Mouse (Mus musculus) midbrain, embryonic 11.5 days (tissue): Measurements from ENCODE around the gene Slc35f6. TPM values are rescaled to one million over a fixed set of nuclear protein-coding genes. Genes with fewer than 3 reads are reported as not detected.

Source experiments
- ATAC-seq: fragments of 200-750 bp; cut with Nextera tagmentation; 2 replicates; pipeline ENCODE4 v1.8.0; 2017; ENCODE audit warnings: moderate TSS enrichment, moderate library complexity; ENCODE audit not compliant: low FRiP score
- DNase-seq: peaks from one replicate; pipeline ENCODE4 v3.0.0; 2015; ENCODE audit warnings: low spot score; ENCODE audit errors: missing footprints
- H3K27ac ChIP-seq: fragments of 300-500 bp; sonication (generic); 2 replicates; pipeline ENCODE4 v1.5.1; 2014; ENCODE audit warnings: low read depth, low read length
- H3K27me3 ChIP-seq: fragments of 300-500 bp; sonication (generic); 2 replicates; pipeline ENCODE4 v1.6.1; 2014; ENCODE audit warnings: mild to moderate bottlenecking, low read length, moderate library complexity, mixed read lengths; ENCODE audit not compliant: control insufficient read depth, insufficient read depth
- H3K36me3 ChIP-seq: fragments of 300-500 bp; sonication (generic); 2 replicates; pipeline ENCODE4 v1.6.1; 2014; ENCODE audit warnings: mild to moderate bottlenecking, low read length, moderate library complexity, mixed read lengths; ENCODE audit not compliant: control insufficient read depth, insufficient read depth
- H3K4me1 ChIP-seq: fragments of 300-500 bp; sonication (generic); 2 replicates; pipeline ENCODE4 v1.6.1; 2014; ENCODE audit warnings: low read length; ENCODE audit not compliant: control insufficient read depth, insufficient read depth
- H3K4me2 ChIP-seq: fragments of 300-500 bp; sonication (generic); 2 replicates; pipeline ENCODE4 v1.6.1; 2014; ENCODE audit warnings: mild to moderate bottlenecking, moderate library complexity
- H3K4me3 ChIP-seq: fragments of 300-500 bp; sonication (generic); 2 replicates; pipeline ENCODE4 v1.5.1; 2014; ENCODE audit warnings: low read depth, low read length
- H3K9ac ChIP-seq: fragments of 300-500 bp; sonication (generic); 2 replicates; pipeline ENCODE4 v1.6.1; 2014; ENCODE audit warnings: low read length
- H3K9me3 ChIP-seq: fragments of 300-500 bp; sonication (generic); 2 replicates; pipeline ENCODE4 v1.6.1; 2016; ENCODE audit warnings: low read length; ENCODE audit not compliant: control insufficient read depth
- WGBS: fragments of 180-500 bp; shearing (Covaris S2); extraction: QIAGEN DNeasy Blood & Tissue Kit; methylation state at CpG from one replicate; pipeline ENCODE4 v1.1.7; 2014; 5-methylcytosine and 5-hydroxymethylcytosine counted together
- polyA plus RNA-seq: library from polyadenylated mRNA; unstranded; fragments of >200 nt; fragmentation: Nextera tagmentation; extraction: Ambion mirVana; gene quantifications from 2 replicates; pipeline ENCODE4 v1.2.1, GENCODE M21; 2014

Slc35f6 gene
- polyA plus RNA-seq, 1 experiment from 2014 or later, result 28.4 TPM

GRCm38 (mm10) chr5:30623380-30623779 is 24.4 kb upstream of the Slc35f6 start:
- no peak overlapping the region for H3K9ac ChIP-seq
- H3K4me2 ChIP-seq, result no peak overlapping the region
- peaks cover 11% of the 10 kb centered on the region for H3K4me1 ChIP-seq
- H3K27me3 ChIP-seq, result peaks cover 26% of the 10 kb centered on the region
- DNase-seq, result peak; percentile 76
- no peak overlapping the region for H3K4me3 ChIP-seq
- no peaks in the 10 kb centered on the region for H3K36me3 ChIP-seq
- no peak overlapping the region for H3K27ac ChIP-seq
- no peak for ATAC-seq
- 47% methylated on average over 2 of the region's 2 CpGs for WGBS
- no peaks in the 10 kb centered on the region for H3K9me3 ChIP-seq

- WGBS, result 44% methylated on average over 1 of the region's 1 CpGs
- peaks cover 11% of the 10 kb centered on the region for H3K4me1 ChIP-seq
- H3K27me3 ChIP-seq, result peaks cover 26% of the 10 kb centered on the region
- DNase-seq, result peak; percentile 79
- no peaks in the 10 kb centered on the region for H3K9me3 ChIP-seq
- no peak overlapping the region for H3K4me2 ChIP-seq
- no peak overlapping the region for H3K4me3 ChIP-seq
- H3K27ac ChIP-seq, result no peak overlapping the region
- no peak overlapping the region for H3K9ac ChIP-seq
- ATAC-seq, result no peak
- H3K36me3 ChIP-seq, result no peaks in the 10 kb centered on the region
Observed at GRCm38 (mm10) chr5:30624311-30624710, 23.4 kb upstream of the Slc35f6 start.

- H3K9me3 ChIP-seq, result no peaks in the 10 kb centered on the region
- peaks cover 11% of the 10 kb centered on the region for H3K4me1 ChIP-seq
- no peak overlapping the region for H3K4me3 ChIP-seq
- DNase-seq, result no peak
- peaks cover 26% of the 10 kb centered on the region for H3K27me3 ChIP-seq
- WGBS, result 61% methylated on average over 4 of the region's 4 CpGs
- H3K4me2 ChIP-seq, result no peak overlapping the region
- no peak overlapping the region for H3K27ac ChIP-seq
- no peaks in the 10 kb centered on the region for H3K36me3 ChIP-seq
- no peak for ATAC-seq
- H3K9ac ChIP-seq, result no peak overlapping the region
Observed at GRCm38 (mm10) chr5:30624908-30625307, 22.8 kb upstream of the Slc35f6 start.

- Histone ChIP-seq H3K36me3 (no peaks in the 10 kb centered on the region), H3K9me3 (no peaks in the 10 kb centered on the region), H3K4me3 (no peak overlapping the region), H3K9ac (no peak overlapping the region), H3K4me2 (no peak overlapping the region), H3K27ac (no peak overlapping the region), H3K27me3 (peaks cover 26% of the 10 kb centered on the region), H3K4me1 (peaks cover 11% of the 10 kb centered on the region)
- WGBS, result 87% methylated on average over 3 of the region's 3 CpGs
- ATAC-seq, result no peak
- DNase-seq, result no peak
Observed at GRCm38 (mm10) chr5:30625379-30625778, 22.4 kb upstream of the Slc35f6 start.

- peak; percentile 31 for DNase-seq
Observed at GRCm38 (mm10) chr5:30626331-30627105, 21.2 kb upstream of the Slc35f6 start.

DNA sequence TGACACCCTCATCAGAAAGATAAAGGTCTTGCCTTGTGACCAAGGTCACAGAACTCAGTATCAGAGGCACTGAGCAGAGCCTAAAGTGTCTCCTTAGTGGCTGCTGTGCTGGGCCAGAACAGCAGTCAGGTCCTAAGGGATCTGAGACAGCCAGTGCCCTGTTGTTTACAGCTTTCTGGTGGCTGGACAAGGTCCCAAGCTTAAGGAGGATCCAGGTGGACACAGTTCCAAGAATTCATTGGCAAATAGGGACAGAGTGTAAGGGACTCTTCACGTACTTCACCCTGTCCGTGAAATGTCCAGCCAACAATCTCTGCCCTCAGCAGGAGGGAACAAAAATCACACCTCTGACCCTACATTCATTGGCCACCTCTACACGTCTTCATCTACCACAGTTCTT is 19.2 kb upstream of the Slc35f6 start:
- Histone ChIP-seq H3K27ac (no peak overlapping the region), H3K4me2 (no peak overlapping the region), H3K4me1 (no peaks in the 10 kb centered on the region), H3K36me3 (no peaks in the 10 kb centered on the region), H3K9ac (no peak overlapping the region), H3K27me3 (peaks cover under 1% of the 10 kb centered on the region; the same call in 1 of the 2 replicates), H3K9me3 (no peaks in the 10 kb centered on the region), H3K4me3 (no peak overlapping the region)
- ATAC-seq (no peak), DNase-seq (peak; percentile 45)
- 81% methylated on average over 3 of the region's 3 CpGs for WGBS

More at GRCm38 (mm10) chr5:30626331-30627105, 21.2 kb upstream of the Slc35f6 start:
- WGBS, result 84% methylated on average over 8 of the region's 8 CpGs
- Histone ChIP-seq H3K27ac (no peak overlapping the region), H3K9ac (no peak overlapping the region), H3K36me3 (no peaks in the 10 kb centered on the region), H3K4me1 (peaks cover 11% of the 10 kb centered on the region), H3K27me3 (peaks cover 19% of the 10 kb centered on the region), H3K4me2 (no peak overlapping the region), H3K9me3 (no peaks in the 10 kb centered on the region), H3K4me3 (no peak overlapping the region)
- no peak for ATAC-seq

- ATAC-seq, result no peak
Observed at GRCm38 (mm10) chr5:30630401-30630800, 17.3 kb upstream of the Slc35f6 start.

DNA sequence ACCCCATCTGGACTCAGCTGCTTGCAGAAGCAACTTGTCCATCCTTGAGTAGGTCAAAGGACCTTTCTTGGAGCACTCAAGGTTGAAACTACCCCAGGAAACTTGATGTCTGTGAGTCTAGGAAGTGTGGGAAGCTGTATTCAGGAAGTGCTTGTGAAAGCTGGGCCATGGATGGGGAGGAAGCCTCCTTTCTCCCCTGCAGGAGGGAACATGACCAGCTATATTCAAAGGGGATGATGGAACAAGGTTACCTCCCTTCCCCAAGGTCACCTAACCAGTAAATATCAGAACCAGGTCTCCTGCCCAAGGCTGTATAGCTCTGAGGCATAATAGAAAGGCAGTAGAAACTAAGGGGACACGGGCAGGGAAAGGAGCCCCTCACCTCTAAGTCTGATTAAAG is 15.6 kb upstream of the Slc35f6 start:
- H3K36me3 ChIP-seq, result no peaks in the 10 kb centered on the region
- ATAC-seq (no peak), DNase-seq (no peak)
- 72% methylated on average over 1 of the region's 1 CpGs for WGBS
- no peak overlapping the region for H3K9ac ChIP-seq
- H3K27me3 ChIP-seq, result no peaks in the 10 kb centered on the region
- no peak overlapping the region for H3K27ac ChIP-seq
- no peaks in the 10 kb centered on the region for H3K9me3 ChIP-seq
- H3K4me1 ChIP-seq, result no peaks in the 10 kb centered on the region
- no peak overlapping the region for H3K4me3 ChIP-seq
- no peak overlapping the region for H3K4me2 ChIP-seq

More at GRCm38 (mm10) chr5:30630401-30630800, 17.3 kb upstream of the Slc35f6 start:
- no peaks in the 10 kb centered on the region for H3K4me1 ChIP-seq
- no peak overlapping the region for H3K4me2 ChIP-seq
- 81% methylated on average over 6 of the region's 6 CpGs for WGBS
- no peak overlapping the region for H3K4me3 ChIP-seq
- no peaks in the 10 kb centered on the region for H3K36me3 ChIP-seq
- no peaks in the 10 kb centered on the region for H3K9me3 ChIP-seq
- no peak for DNase-seq
- H3K9ac ChIP-seq, result no peak overlapping the region
- H3K27ac ChIP-seq, result no peak overlapping the region
- no peaks in the 10 kb centered on the region for H3K27me3 ChIP-seq

DNA sequence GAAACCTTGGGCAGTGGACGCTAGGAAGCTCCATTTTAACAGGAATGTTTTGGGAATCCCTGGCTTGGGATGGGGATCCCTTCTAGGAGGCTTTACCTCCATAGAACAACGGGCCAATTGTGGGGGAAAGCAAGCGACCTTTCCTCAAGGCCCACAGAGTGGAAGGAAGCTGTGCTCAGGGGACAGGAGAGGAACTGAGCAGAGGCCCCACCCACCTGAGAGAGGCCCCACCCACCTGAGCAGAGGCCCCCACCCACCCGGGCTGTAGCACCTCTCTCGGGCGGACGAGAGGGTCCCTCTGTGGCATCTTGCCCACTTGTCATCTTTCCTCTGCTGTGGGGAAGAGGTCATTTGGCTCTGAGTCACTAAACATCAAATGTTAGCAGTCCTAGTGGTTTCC is 10.7 kb upstream of the Slc35f6 start:
- H3K27me3 ChIP-seq, result no peaks in the 10 kb centered on the region
- H3K4me3 ChIP-seq, result no peak overlapping the region
- no peaks in the 10 kb centered on the region for H3K9me3 ChIP-seq
- no peaks in the 10 kb centered on the region for H3K36me3 ChIP-seq
- no peak overlapping the region for H3K9ac ChIP-seq
- ATAC-seq (no peak), DNase-seq (no peak)
- H3K27ac ChIP-seq, result no peak overlapping the region
- no peak overlapping the region for H3K4me2 ChIP-seq
- 52% methylated on average over 7 of the region's 7 CpGs for WGBS
- no peaks in the 10 kb centered on the region for H3K4me1 ChIP-seq
